Mouse (Mus musculus) erythroblast, embryonic 14.5 days (primary cell): ENCODE results near the gene Fam19a2. TPM values are rescaled to one million over a fixed set of nuclear protein-coding genes. Genes with fewer than 3 reads are reported as not detected.

Experiments
- H3K27me3 ChIP-seq: 2 replicates; pipeline ENCODE4 v1.6.1; 2012; ENCODE audit warnings: inconsistent platforms; ENCODE audit not compliant: control insufficient read depth
- H3K36me3 ChIP-seq: 2 replicates; pipeline ENCODE4 v1.6.1; 2012; ENCODE audit warnings: mild to moderate bottlenecking, inconsistent platforms; ENCODE audit not compliant: control insufficient read depth
- H3K4me1 ChIP-seq: 2 replicates; pipeline ENCODE4 v1.6.1; 2012; ENCODE audit warnings: inconsistent platforms; ENCODE audit not compliant: control insufficient read depth
- H3K4me3 ChIP-seq: replicated peaks from 2 replicates; pipeline ENCODE3; 2012; ENCODE audit warnings: moderate library complexity, mild to moderate bottlenecking, inconsistent platforms
- H3K9me3 ChIP-seq: 2 replicates; pipeline ENCODE4 v1.6.1; 2012; ENCODE audit warnings: low read length, inconsistent platforms, mixed read lengths; ENCODE audit not compliant: control insufficient read depth
- GATA1 ChIP-seq: IDR thresholded peaks from 2 replicates; pipeline ENCODE4 v1.6.1; 2012; ENCODE audit warnings: low read length, inconsistent platforms, mixed read lengths
- TAL1 ChIP-seq: IDR thresholded peaks from 3 replicates; pipeline ENCODE4 v1.6.1; 2012; ENCODE audit warnings: low read length, inconsistent platforms, mixed read lengths
- polyA plus RNA-seq: library from polyadenylated mRNA; stranded (reverse); fragments of >175 nt; gene quantifications from 2 replicates; pipeline ENCODE4 v1.2.3, GENCODE M21; 2012

Gene Fam19a2
- polyA plus RNA-seq, 1 experiment, result 0.01 TPM

GRCm38 (mm10) chr10:123416024-123416423 lies 152.2 kb downstream of the Fam19a2 start:
- Histone ChIP-seq H3K27me3 (no peaks in the 10 kb centered on the region), H3K9me3 (peaks cover 2% of the 10 kb centered on the region; the same call in 1 of the 2 replicates), H3K4me3 (no peak overlapping the region), H3K36me3 (no peaks in the 10 kb centered on the region), H3K4me1 (no peaks in the 10 kb centered on the region)
- TF ChIP-seq GATA1, result no peak
- no peak for TF ChIP-seq TAL1

GRCm38 (mm10) chr10:123418616-123419173 lies 154.9 kb downstream of the Fam19a2 start:
- TF ChIP-seq GATA1 (no peak), TAL1 (no peak)

GRCm38 (mm10) chr10:123420249-123420648 lies 156.5 kb downstream of the Fam19a2 start:
- no peaks in the 10 kb centered on the region for H3K36me3 ChIP-seq
- peaks cover 5% of the 10 kb centered on the region for H3K9me3 ChIP-seq
- no peaks in the 10 kb centered on the region for H3K27me3 ChIP-seq
- no peaks in the 10 kb centered on the region for H3K4me1 ChIP-seq
- TF ChIP-seq GATA1, result no peak
- no peak for TF ChIP-seq TAL1
- no peak overlapping the region for H3K4me3 ChIP-seq

More at GRCm38 (mm10) chr10:123418616-123419173, 154.9 kb downstream of the Fam19a2 start:
- H3K36me3 ChIP-seq, result no peaks in the 10 kb centered on the region
- no peak overlapping the region for H3K4me3 ChIP-seq
- peaks cover 3% of the 10 kb centered on the region for H3K9me3 ChIP-seq
- H3K4me1 ChIP-seq, result no peaks in the 10 kb centered on the region
- no peaks in the 10 kb centered on the region for H3K27me3 ChIP-seq

GRCm38 (mm10) chr10:123424482-123424881 lies 160.7 kb downstream of the Fam19a2 start:
- Histone ChIP-seq H3K4me1 (no peaks in the 10 kb centered on the region), H3K27me3 (no peaks in the 10 kb centered on the region), H3K36me3 (no peaks in the 10 kb centered on the region), H3K9me3 (peaks cover 3% of the 10 kb centered on the region), H3K4me3 (no peak overlapping the region)
- TF ChIP-seq TAL1 (no peak), GATA1 (no peak)

GRCm38 (mm10) chr10:123426527-123427363 lies 162.9 kb downstream of the Fam19a2 start:
- no peak for TF ChIP-seq GATA1
- no peak for TF ChIP-seq TAL1
- H3K9me3 ChIP-seq, result peaks cover 7% of the 10 kb centered on the region
- no peaks in the 10 kb centered on the region for H3K27me3 ChIP-seq
- no peaks in the 10 kb centered on the region for H3K36me3 ChIP-seq
- no peaks in the 10 kb centered on the region for H3K4me1 ChIP-seq
- H3K4me3 ChIP-seq, result no peak overlapping the region

- Histone ChIP-seq H3K27me3 (no peaks in the 10 kb centered on the region), H3K36me3 (no peaks in the 10 kb centered on the region), H3K4me3 (no peak overlapping the region), H3K4me1 (no peaks in the 10 kb centered on the region), H3K9me3 (peaks cover 13% of the 10 kb centered on the region)
- TF ChIP-seq GATA1, result no peak
- no peak for TF ChIP-seq TAL1
These were observed 167.8 kb downstream of the Fam19a2 start for GRCm38 (mm10) chr10:123431569-123431968.

- Histone ChIP-seq H3K4me1 (no peaks in the 10 kb centered on the region), H3K27me3 (no peaks in the 10 kb centered on the region), H3K9me3 (peaks cover 24% of the 10 kb centered on the region), H3K4me3 (no peak overlapping the region), H3K36me3 (no peaks in the 10 kb centered on the region)
- TF ChIP-seq GATA1 (no peak), TAL1 (no peak)
These were observed 173.8 kb downstream of the Fam19a2 start for GRCm38 (mm10) chr10:123437576-123437975.

GRCm38 (mm10) chr10:123456800-123457199 lies 193.0 kb downstream of the Fam19a2 start:
- Histone ChIP-seq H3K9me3 (peaks cover 3% of the 10 kb centered on the region; the same call in 1 of the 2 replicates), H3K4me1 (no peaks in the 10 kb centered on the region), H3K36me3 (no peaks in the 10 kb centered on the region), H3K27me3 (no peaks in the 10 kb centered on the region), H3K4me3 (no peak overlapping the region)
- TF ChIP-seq GATA1, result no peak
- no peak for TF ChIP-seq TAL1

- H3K4me3 ChIP-seq, result no peak overlapping the region
- no peak for TF ChIP-seq TAL1
- TF ChIP-seq GATA1, result no peak
- H3K9me3 ChIP-seq, result peaks cover 3% of the 10 kb centered on the region; the same call in 1 of the 2 replicates
- H3K4me1 ChIP-seq, result no peaks in the 10 kb centered on the region
- no peaks in the 10 kb centered on the region for H3K27me3 ChIP-seq
- no peaks in the 10 kb centered on the region for H3K36me3 ChIP-seq
These were observed 196.7 kb downstream of the Fam19a2 start for GRCm38 (mm10) chr10:123460466-123460865.
